Mouse (Mus musculus) layer of hippocampus, adult 9-10 months (tissue): ENCODE results near the gene Gm39566.
"Not testable (repeated sequence)": the region's sequence is repeated elsewhere in the genome, so short reads cannot be mapped to it uniquely, and the experiment has no call there.

Experiments
- DNase-seq: peaks from one replicate; pipeline ENCODE4 v3.0.0; 2022; ENCODE audit warnings: low spot score

Gm39566 gene

GRCm38 (mm10) chr11:69815155-69815554, at the start of gene Gm39566:
TSS of gene Gm39566 (minus strand) at chr11:69815298.
- no peak for DNase-seq

DNA sequence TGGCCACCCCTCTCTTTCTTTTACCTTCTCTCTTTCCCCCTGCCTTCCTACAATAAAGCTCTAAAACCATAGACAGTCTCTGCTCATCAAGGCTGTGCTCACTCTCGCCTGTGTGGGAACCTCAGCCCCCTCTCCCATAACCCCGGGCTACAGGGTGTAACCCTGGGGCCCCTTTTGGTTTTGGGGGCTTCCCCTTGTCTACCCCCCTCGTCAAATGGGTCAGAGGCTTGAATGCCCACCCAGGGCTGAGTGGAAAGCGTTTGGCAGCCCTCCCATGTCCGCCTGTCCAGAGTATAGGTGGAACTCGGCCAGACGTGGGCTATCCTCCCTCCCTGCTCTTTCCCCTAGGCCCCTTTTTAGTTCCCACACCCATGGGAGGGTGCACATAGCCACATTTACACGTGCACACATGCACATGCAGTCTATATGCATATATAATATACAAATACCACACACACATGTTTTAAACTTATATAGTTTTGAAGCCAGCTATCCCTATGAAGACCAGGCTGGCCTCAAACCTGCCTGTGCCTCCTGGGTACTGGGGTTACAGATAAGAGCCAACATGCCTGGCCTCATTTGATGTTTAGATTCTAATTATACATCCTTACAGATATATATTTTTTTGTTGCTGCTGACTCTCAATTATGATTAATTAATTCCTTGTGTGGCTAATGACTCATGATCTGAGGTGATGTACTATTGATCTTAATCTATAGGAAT, 49.2 kb upstream of the Gm39566 start:
- DNase-seq: no peak

DNA sequence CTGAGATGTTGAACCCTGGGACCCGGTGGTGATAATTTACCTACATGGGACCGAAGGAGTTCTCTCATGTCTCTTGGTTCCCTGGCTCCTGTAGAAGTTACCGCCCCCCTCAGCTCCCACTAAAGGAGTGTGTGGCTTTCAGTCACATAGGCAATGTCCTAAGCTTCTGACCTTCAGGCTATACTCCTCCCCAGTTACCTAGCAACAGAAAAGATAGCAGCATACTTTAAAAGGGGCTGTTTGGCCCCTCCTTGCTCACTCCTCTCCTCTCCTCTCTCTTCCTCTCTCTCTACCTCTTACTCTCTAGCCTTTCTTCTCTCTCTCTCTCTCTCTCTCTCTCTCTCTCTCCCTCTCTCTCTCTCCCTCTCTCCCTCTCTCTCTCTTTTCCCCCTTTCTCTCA, 48.6 kb upstream of the Gm39566 start:
- DNase-seq: not testable (repeated sequence)

DNA sequence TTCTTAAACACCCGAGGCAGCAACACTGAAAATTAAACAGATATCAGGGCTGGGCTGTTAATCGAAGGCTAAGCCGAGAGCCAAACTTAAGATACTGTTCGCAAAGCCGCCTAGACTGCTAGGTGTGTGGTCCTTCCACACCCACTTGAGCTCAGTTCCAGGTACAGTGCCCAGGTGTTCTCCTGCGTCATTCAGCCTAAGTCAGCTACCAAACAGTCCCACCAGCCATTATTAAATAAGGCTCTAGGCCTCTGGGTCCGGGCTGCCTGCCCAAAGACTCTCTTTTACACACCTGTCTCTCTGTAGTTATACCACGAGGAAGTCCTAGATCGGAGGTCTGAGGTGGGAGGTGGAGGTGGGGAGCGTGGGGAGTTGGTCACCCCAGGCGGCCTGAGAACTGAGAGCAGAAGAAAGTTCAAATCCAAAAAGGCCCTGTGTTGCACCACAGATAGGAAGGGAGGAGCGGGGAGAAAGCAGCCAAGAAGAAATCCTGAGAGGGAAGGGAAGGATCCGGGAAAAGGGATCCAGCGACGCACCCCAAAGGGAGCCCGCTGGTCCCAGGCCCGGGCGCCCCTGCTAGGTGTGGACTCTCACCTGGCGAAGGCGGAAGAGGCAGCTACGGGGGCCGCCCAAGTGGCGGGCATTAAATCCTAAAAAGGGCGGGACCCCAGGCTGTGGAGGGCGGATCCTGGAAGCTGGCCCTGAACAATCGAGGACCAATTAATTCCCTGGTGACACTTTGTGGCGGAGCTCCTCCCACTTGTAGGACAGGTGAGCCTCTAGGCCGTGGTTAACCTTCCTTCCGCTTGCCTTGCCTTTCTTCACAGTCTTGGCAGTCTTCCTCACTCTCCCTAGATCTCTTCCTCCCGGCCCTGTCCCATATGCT, 43.3 kb upstream of the Gm39566 start, which contains the start of gene Tnk1:
TSS of gene Tnk1 (minus strand) at position 618 of the 886 bp plus-strand sequence.
- no peak for DNase-seq

- DNase-seq: no peak
Observed at GRCm38 (mm10) chr11:69855347-69855746, 40.2 kb upstream of the Gm39566 start.

GRCm38 (mm10) chr11:69854680-69855079, 39.6 kb upstream of the Gm39566 start:
- DNase-seq: no peak

- no peak for DNase-seq
Observed at GRCm38 (mm10) chr11:69853994-69854393, 38.9 kb upstream of the Gm39566 start.

- no peak for DNase-seq
Observed at GRCm38 (mm10) chr11:69850754-69851153, 35.7 kb upstream of the Gm39566 start.

DNA sequence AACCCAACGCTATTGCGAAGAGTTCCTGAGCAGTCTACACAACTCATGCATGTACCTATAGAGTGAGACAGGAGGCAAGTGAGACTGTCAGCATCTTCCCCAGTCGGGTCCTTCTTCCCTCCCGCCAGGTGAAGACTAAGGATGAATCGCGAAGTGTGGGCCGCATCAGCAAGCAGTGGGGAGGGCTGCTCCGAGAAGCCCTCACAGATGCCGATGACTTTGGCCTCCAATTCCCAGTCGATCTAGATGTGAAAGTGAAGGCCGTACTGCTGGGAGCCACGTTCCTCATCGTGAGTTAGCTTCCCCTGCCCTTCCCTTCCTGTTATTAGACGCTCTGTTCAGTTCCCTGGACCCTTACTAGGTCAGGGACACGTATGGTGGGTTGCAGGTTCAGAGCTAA, 34.8 kb upstream of the Gm39566 start:
- DNase-seq: no peak

DNA sequence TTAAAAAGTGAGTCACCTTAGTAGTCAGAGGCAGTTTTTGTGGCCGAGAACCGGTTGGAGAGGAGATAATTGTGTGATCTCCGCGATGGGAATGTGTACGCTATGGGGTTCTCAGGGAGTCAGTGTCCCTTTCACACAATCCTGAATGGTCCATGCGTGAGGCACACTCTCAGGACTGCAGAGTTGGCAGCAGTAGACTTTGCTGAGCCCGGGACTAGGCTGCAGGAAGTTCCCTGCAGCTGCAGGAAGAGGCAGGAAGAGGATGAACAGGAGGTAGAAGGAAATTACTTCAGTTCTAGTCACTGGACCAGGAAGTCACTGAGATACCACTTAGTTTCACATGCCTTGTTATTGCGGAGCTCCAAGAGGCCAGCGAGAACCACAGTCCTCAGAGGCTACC, 34.0 kb upstream of the Gm39566 start:
- no peak for DNase-seq

DNA sequence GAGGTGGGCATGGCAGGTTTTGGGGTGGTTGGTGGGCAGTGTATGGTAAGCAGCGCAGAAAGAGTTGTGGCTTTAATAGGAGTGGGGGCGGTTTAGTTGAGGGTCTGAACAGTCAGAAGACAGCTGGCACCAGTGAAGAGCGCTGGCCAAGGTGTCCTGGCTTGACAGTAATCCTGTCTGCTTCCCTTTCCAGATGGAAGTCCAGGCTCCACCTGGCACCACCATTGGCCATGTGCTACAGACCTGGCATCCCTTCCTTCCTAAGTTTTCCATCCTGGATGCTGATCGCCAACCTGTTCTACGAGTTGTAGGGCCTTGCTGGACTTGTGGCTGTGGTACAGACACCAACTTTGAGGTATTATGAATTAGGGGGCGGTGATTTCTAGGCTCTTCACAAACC, 32.9 kb upstream of the Gm39566 start:
- no peak for DNase-seq

DNA sequence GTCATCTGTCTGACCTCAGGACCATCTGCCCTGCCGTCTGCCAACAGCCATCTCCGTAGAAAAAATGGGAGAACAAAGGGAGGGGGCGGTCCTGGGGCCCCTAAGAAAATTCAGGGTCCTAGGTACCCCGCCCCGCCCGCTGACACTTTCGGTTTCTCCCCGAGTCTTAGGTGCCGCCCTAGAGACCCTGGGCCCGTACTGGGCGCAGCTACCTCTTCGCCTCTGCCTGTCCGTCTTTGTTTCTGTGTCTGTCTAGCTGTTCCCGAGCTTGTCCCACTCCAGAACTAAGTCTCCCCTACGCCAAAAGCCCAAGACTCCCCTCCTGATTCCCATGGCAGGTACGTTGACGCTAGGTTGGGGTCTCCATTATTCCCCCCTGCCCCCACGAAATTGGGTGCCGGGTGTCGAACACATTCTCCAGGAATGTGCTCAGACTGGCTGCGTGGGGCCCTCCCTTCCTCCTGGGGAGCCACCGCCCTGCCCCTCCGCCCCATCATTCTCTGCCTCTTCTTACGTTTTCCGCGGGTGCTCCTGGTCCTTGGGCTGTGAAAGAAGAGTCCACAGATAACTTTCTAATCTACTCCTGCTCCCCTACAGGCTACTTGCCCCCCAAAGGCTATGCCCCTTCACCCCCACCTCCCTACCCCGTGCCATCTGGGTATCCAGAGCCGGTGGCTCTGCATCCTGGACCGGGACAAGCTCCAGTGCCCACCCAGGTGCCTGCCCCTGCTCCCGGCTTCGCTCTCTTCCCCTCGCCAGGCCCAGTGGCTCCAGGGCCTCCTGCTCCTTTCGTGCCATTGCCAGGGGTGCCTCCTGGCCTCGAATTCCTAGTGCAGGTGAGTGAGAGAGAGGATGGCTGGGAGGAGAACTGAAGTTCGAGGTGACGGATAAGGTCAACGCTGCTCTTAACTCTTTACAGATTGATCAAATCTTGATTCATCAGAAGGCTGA, 31.9 kb upstream of the Gm39566 start:
- no peak for DNase-seq

GRCm38 (mm10) chr11:69846198-69846680, 31.1 kb upstream of the Gm39566 start, which contains the start of gene Plscr3:
TSS of gene Plscr3 (plus strand) at chr11:69846376.
- DNase-seq: peak; percentile 65

- no peak for DNase-seq
Observed at GRCm38 (mm10) chr11:69838714-69839104, 23.6 kb upstream of the Gm39566 start.

GRCm38 (mm10) chr11:69837952-69838713, 23.0 kb upstream of the Gm39566 start, which contains the start of gene Tmem256:
TSS of gene Tmem256 (plus strand) at chr11:69838514.
- peak; percentile 98 for DNase-seq

- no peak for DNase-seq
Observed at GRCm38 (mm10) chr11:69837604-69837951, 22.5 kb upstream of the Gm39566 start, which contains the start of gene Nlgn2. TSS of gene Nlgn2 (minus strand) at chr11:69837784.

- no peak for DNase-seq
Observed at GRCm38 (mm10) chr11:69836703-69837576, 21.8 kb upstream of the Gm39566 start.

GRCm38 (mm10) chr11:69835966-69836335, 20.9 kb upstream of the Gm39566 start:
- DNase-seq: no peak

GRCm38 (mm10) chr11:69835326-69835965, 20.3 kb upstream of the Gm39566 start:
- no peak for DNase-seq
